Mouse (Mus musculus): ENCODE data around the gene Gm10310. TPM values are rescaled to one million over a fixed set of nuclear protein-coding genes. Genes with fewer than 3 reads are reported as not detected.
"Not testable (repeated sequence)": the region's sequence is repeated elsewhere in the genome, so short reads cannot be mapped to it uniquely, and the experiment has no call there.

The Gm10310 gene
- total RNA-seq (2021) = not detected in 2 replicates
- long read RNA-seq, experiment 1 = 0 reads
- long read RNA-seq, experiment 2 = 0 reads

DNA sequence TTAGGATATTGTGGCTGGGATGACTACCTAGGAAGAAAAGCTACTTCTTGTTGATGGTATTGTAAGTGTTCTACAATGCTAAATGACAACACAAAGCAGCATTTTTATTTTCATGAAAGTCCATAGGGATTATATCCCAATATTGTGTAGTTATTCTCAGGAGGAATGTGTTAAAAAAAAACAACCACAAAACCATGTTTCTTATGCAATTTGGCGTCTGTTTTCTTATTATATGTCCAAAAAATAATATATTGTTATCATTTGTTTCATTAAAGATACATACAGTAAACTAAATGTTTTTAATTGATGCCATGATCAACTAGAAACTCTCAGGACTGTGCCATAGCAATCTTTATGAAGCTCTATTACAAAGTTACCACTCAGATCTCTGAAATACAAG, at the start of gene Gm10310:
Gm10310 (minus strand) TSS at position 101 of the 400 bp plus-strand sequence.
- DNase-seq = not testable (repeated sequence)

DNA sequence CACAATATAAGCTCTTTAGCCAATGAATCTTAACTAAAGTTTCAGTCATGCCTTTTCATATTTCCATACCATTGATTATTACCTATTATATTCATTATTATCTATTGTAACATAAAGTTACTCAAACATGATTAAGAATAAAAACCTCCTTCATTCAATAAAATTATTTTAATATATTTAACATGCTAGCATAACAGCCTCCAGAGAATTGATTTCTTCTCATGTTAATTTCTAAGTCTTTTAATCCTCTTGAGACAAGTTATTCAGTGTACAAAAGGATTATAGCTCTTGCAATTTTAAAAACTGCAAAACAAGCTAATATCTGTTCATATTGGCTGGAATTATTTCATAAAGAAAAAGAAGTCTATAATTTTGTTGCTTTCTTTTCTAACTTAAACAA, 45.2 kb upstream of the Gm10310 start, which contains the start of gene Olfr821:
Olfr821 (plus strand) TSS at position 301 of the 400 bp plus-strand sequence.
- no peak for DNase-seq

- DNase-seq = no peak
Observed at GRCm38 (mm10) chr10:130012321-130012720, 27.5 kb upstream of the Gm10310 start, which contains the start of gene Olfr820. Gene Olfr820, plus strand, starts transcription at chr10:130012621.

DNA sequence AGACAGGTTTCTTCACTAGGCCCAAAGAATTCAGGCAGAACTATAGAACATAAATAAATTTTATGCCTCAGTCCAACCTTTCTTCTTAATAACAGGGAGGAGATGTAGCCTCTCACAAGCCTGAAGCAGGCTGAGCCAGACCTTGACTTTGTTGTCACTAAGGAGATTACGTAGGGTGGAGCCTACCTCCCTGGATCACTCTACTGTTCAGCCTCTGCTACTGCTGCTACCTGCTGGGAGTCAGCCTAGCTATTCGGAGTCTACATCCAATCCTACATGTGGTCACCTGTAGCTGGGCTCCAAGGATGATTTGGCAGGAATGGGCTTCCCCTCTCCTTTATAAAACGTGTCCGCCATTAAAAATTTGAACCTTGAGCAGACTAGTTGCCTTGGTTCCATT, 20.5 kb upstream of the Gm10310 start:
- not testable (repeated sequence) for DNase-seq

GRCm38 (mm10) chr10:130004104-130004503, 19.2 kb upstream of the Gm10310 start:
- not testable (repeated sequence) for DNase-seq

DNA sequence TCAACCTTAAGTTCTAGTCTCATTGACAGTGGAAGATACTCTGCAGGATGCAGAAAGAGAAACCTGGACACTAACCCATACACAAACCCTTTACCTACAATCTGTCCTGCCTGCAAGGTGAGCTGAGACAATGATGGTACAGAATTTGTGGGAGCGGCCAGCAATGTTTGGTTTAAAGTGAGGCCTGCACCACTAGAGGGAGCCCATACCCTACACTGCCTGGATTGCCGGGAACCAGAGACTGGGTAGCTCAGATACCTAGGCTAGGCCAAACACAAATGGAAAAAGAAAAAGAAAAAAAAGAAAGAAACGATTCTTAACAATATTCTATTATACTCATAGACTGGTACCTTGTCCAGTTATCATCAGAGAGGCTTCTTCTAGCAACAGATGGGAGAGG, 3.0 kb downstream of the Gm10310 start:
- DNase-seq = not testable (repeated sequence)

DNA sequence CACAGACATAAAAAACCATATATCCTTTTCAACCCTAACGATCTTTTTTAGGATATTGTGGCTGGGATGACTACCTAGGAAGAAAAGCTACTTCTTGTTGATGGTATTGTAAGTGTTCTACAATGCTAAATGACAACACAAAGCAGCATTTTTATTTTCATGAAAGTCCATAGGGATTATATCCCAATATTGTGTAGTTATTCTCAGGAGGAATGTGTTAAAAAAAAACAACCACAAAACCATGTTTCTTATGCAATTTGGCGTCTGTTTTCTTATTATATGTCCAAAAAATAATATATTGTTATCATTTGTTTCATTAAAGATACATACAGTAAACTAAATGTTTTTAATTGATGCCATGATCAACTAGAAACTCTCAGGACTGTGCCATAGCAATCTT, 8.8 kb downstream of the Gm10310 start, which contains the start of gene Olfr247:
Olfr247 (minus strand) TSS at position 101 of the 400 bp plus-strand sequence.
- not testable (repeated sequence) for DNase-seq

GRCm38 (mm10) chr10:129972994-129973393, 11.9 kb downstream of the Gm10310 start:
- not testable (repeated sequence) for DNase-seq

DNA sequence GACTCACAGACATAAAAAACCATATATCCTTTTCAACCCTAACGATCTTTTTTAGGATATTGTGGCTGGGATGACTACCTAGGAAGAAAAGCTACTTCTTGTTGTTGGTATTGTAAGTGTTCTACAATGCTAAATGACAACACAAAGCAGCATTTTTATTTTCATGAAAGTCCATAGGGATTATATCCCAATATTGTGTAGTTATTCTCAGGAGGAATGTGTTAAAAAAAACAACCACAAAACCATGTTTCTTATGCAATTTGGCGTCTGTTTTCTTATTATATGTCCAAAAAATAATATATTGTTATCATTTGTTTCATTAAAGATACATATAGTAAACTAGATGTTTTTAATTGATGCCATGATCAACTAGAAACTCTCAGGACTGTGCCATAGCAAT, 17.7 kb downstream of the Gm10310 start, which contains the start of gene Olfr819:
Olfr819 (minus strand) TSS at position 101 of the 400 bp plus-strand sequence.
- not testable (repeated sequence) for DNase-seq

- not testable (repeated sequence) for DNase-seq
Observed at GRCm38 (mm10) chr10:129966232-129966631, 18.6 kb downstream of the Gm10310 start.

DNA sequence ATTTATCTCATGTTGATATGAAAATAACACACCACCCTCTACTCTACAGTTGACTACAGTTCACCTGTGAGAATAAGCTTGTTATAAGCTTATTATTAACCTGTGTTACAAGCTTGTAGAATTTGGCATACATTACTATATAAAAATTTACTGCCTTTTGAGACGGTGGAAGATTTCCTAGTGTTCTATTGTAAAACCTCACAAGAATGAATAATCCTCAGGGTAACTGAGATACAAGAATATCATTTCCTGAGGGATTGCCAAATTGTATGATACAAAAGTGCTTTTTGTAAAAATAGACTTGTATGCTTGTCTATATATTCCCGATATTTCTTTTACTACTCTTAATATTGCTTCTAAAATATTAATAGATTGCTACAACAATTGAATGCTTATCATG, 35.9 kb downstream of the Gm10310 start, which contains the start of gene Olfr818:
Olfr818 (minus strand) TSS at position 101 of the 400 bp plus-strand sequence.
- DNase-seq = no peak

Other genes with a start within 250 kb of the Gm10310 start
- gene Olfr806, start 243.1 kb downstream of the Gm10310 start, total RNA-seq (2021) = not detected in 2 replicates
- gene Olfr807, start 227.3 kb downstream of the Gm10310 start, total RNA-seq (2021) = not detected in 2 replicates
- gene Olfr808, start 219.6 kb downstream of the Gm10310 start, total RNA-seq (2021) = not detected in 2 replicates
- gene Olfr809, start 210.4 kb downstream of the Gm10310 start, total RNA-seq (2021) = not detected in 2 replicates
- not detected in 2 replicates for gene Olfr810, start 190.1 kb downstream of the Gm10310 start, total RNA-seq (2021)
- not detected in 2 replicates for gene Olfr811, start 180.7 kb downstream of the Gm10310 start, total RNA-seq (2021)
- gene Olfr812, start 139.0 kb downstream of the Gm10310 start, total RNA-seq (2021) = not detected in 2 replicates
- gene Olfr813, start 129.7 kb downstream of the Gm10310 start, total RNA-seq (2021) = not detected in 2 replicates
- not detected in 2 replicates for gene Olfr814, start 105.2 kb downstream of the Gm10310 start, total RNA-seq (2021)
- not detected in 2 replicates for gene Olfr815, start 79.2 kb downstream of the Gm10310 start, total RNA-seq (2021)
- not detected in 2 replicates for gene Olfr816, start 69.5 kb downstream of the Gm10310 start, total RNA-seq (2021)
- gene Olfr818, start 36.0 kb downstream of the Gm10310 start, total RNA-seq (2021) = not detected in 2 replicates
- gene Olfr819, start 17.8 kb downstream of the Gm10310 start, total RNA-seq (2021) = not detected in 2 replicates
- gene Olfr247, start 8.9 kb downstream of the Gm10310 start, total RNA-seq (2021) = not detected in 2 replicates
- not detected in 2 replicates for gene Olfr820, start 27.6 kb upstream of the Gm10310 start, total RNA-seq (2021)
- not detected in 2 replicates for gene Olfr821, start 45.3 kb upstream of the Gm10310 start, total RNA-seq (2021)
- not detected in 2 replicates for gene Olfr822, start 86.1 kb upstream of the Gm10310 start, total RNA-seq (2021)
- not detected in 2 replicates for gene Olfr823, start 130.3 kb upstream of the Gm10310 start, total RNA-seq (2021)
- not detected in 2 replicates for gene Olfr824, start 144.9 kb upstream of the Gm10310 start, total RNA-seq (2021)
- gene Olfr825, start 181.7 kb upstream of the Gm10310 start, total RNA-seq (2021) = not detected in 2 replicates
- not detected in 2 replicates for gene Olfr826, start 199.1 kb upstream of the Gm10310 start, total RNA-seq (2021)
- gene Olfr827, start 229.3 kb upstream of the Gm10310 start, total RNA-seq (2021) = not detected in 2 replicates